Mouse (Mus musculus) heart, adult 2 months (tissue): Measurements from ENCODE around the gene Ift43. TPM values are rescaled to one million over a fixed set of nuclear protein-coding genes. Genes with fewer than 3 reads are reported as not detected.

Experiments used
- DNase-seq, 2 experiments: peaks; one replicate each; pipeline ENCODE4 v3.0.0; 2021
- H3K27ac ChIP-seq: fragments of 200-600 bp; 2 replicates; pipeline ENCODE4 v1.8.1; 2022
- H3K27me3 ChIP-seq: fragments of 200-500 bp; 2 replicates; pipeline ENCODE4 v1.6.1; 2012; ENCODE audit warnings: mild to moderate bottlenecking, low read length, inconsistent platforms, mixed read lengths; ENCODE audit not compliant: control insufficient read depth, insufficient read depth
- H3K36me3 ChIP-seq: fragments of 200-500 bp; 2 replicates; pipeline ENCODE4 v1.6.1; 2012; ENCODE audit warnings: low read length, inconsistent platforms; ENCODE audit not compliant: control insufficient read depth, insufficient read depth
- H3K4me1 ChIP-seq: fragments of 200-500 bp; 2 replicates; pipeline ENCODE4 v1.6.1; 2011; ENCODE audit warnings: low read length; ENCODE audit not compliant: control insufficient read depth, insufficient read depth
- H3K4me3 ChIP-seq: fragments of 200-600 bp; 2 replicates; pipeline ENCODE4 v1.8.1; 2022
- H3K79me2 ChIP-seq: fragments of 200-500 bp; replicated peaks from 2 replicates; pipeline ENCODE4 v1.6.1; 2012; ENCODE audit warnings: mild to moderate bottlenecking, inconsistent platforms, low read length, moderate library complexity, mixed read lengths; ENCODE audit not compliant: control insufficient read depth, insufficient read depth
- H3K9ac ChIP-seq: fragments of 200-500 bp; 2 replicates; pipeline ENCODE4 v1.6.1; 2012; ENCODE audit warnings: low read depth, mild to moderate bottlenecking, control low read depth, inconsistent platforms, low read length, mixed read lengths
- CTCF ChIP-seq: fragments of 200-600 bp; IDR thresholded peaks from 2 replicates; pipeline ENCODE4 v1.8.1; 2022; ENCODE audit warnings: antibody characterized with exemption, mild to moderate bottlenecking, moderate library complexity
- EP300 ChIP-seq: fragments of 200-500 bp; IDR thresholded peaks from 2 replicates; pipeline ENCODE4 v1.6.1; 2011; ENCODE audit warnings: low read depth, low read length, control low read depth; ENCODE audit not compliant: insufficient read depth
- POLR2A ChIP-seq: fragments of 200-500 bp; IDR thresholded peaks from 2 replicates; pipeline ENCODE4 v1.6.1; 2011; ENCODE audit warnings: mild to moderate bottlenecking, low read depth, low read length, control low read depth; ENCODE audit not compliant: insufficient read depth
- WGBS: fragments of 180-500 bp; shearing (Covaris S2); methylation state at CpG from one replicate; pipeline ENCODE4 v1.1.7; 2018; 5-methylcytosine and 5-hydroxymethylcytosine counted together
- intact Hi-C: fragments of 180-260 bp; cut with DNase I; formaldehyde crosslinking; loops from one replicate; pipeline ENCODE4 v1.15.1; 2025
- polyA plus RNA-seq: library from polyadenylated mRNA; depleted of rRNA; stranded (reverse); fragments of >200 nt; gene quantifications from 2 replicates; pipeline ENCODE4 v1.2.3, GENCODE M21; 2012
- total RNA-seq, 2 experiments: library from RNA; stranded (reverse); gene quantifications; 2 replicates each; pipeline ENCODE4 v1.2.3; 2021

The Ift43 gene
- total and polyA plus RNA-seq, 3 experiments, result 21.6 to 31.9 (median 26.1) TPM

- Histone ChIP-seq H3K9ac (no peak overlapping the region), H3K36me3 (no peaks in the 10 kb centered on the region), H3K79me2 (0 out of 2 replicates have a peak, but pooled peaks cover 1% of the 10 kb centered on the region), H3K27me3 (no peaks in the 10 kb centered on the region), H3K4me3 (no peak overlapping the region), H3K27ac (no peak overlapping the region), H3K4me1 (no peaks in the 10 kb centered on the region)
- no peak for DNase-seq
- TF ChIP-seq EP300, result no peak
- intact Hi-C loops, result no loop called here
- WGBS, result 77% methylated on average over 15 of the region's 15 CpGs
Observed at GRCm38 (mm10) chr12:86116295-86116835, 34.0 kb downstream of the Ift43 start.

- no peak for DNase-seq
- WGBS, result 88% methylated on average over 6 of the region's 6 CpGs
Observed at GRCm38 (mm10) chr12:86124016-86124415, 41.7 kb downstream of the Ift43 start.

GRCm38 (mm10) chr12:86128122-86128521 is 45.8 kb downstream of the Ift43 start:
- 76% methylated on average over 6 of the region's 6 CpGs for WGBS
- no peaks in the 10 kb centered on the region for H3K4me1 ChIP-seq
- peak in 1 of 2 experiments; percentile 56 for DNase-seq
- no peak overlapping the region for H3K4me3 ChIP-seq
- no peaks in the 10 kb centered on the region for H3K36me3 ChIP-seq
- H3K27ac ChIP-seq, result no peak overlapping the region
- H3K27me3 ChIP-seq, result no peaks in the 10 kb centered on the region
- TF ChIP-seq CTCF (no peak), POLR2A (no peak), EP300 (no peak)
- intact Hi-C loops, result no loop called here
- no peak overlapping the region for H3K9ac ChIP-seq
- H3K79me2 ChIP-seq, result no peaks in the 10 kb centered on the region

More at GRCm38 (mm10) chr12:86124016-86124415, 41.7 kb downstream of the Ift43 start:
- intact Hi-C loops, result no loop called here
- H3K4me3 ChIP-seq, result no peak overlapping the region
- no peaks in the 10 kb centered on the region for H3K27me3 ChIP-seq
- H3K9ac ChIP-seq, result no peak overlapping the region
- TF ChIP-seq POLR2A (no peak), EP300 (no peak), CTCF (no peak)
- no peaks in the 10 kb centered on the region for H3K36me3 ChIP-seq
- no peak overlapping the region for H3K27ac ChIP-seq
- no peaks in the 10 kb centered on the region for H3K4me1 ChIP-seq
- H3K79me2 ChIP-seq, result no peaks in the 10 kb centered on the region

DNA sequence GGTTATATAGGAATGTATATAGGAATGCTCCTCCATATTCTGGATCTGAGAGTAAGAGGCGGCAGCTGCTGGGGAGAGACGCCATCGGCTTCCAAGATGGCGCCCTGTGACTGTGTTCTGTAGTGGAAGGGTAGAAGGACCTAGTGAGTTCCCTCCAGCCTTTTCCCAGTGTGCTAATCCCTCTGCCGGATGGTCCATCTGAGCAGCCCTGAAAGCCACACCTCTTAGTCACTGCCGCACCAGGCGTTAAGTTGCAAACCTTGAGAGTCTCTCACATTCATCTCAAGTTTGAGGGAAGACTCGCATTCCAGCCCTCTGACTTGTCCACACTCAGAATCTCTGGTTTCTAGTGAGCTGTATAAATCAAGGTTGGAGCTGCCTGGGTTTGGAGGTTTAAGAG is 46.7 kb downstream of the Ift43 start:
- no peak for DNase-seq
- Histone ChIP-seq H3K36me3 (no peaks in the 10 kb centered on the region), H3K4me1 (no peaks in the 10 kb centered on the region), H3K4me3 (no peak overlapping the region), H3K27ac (no peak overlapping the region), H3K79me2 (no peaks in the 10 kb centered on the region), H3K27me3 (no peaks in the 10 kb centered on the region), H3K9ac (no peak overlapping the region)
- intact Hi-C loops, result no loop called here
- TF ChIP-seq CTCF, result no peak
- TF ChIP-seq POLR2A, result no peak
- TF ChIP-seq EP300, result no peak
- 92% methylated on average over 8 of the region's 8 CpGs for WGBS

- DNase-seq, result no peak
- intact Hi-C loops, result loop anchor here (5.0 to 10.0 kb wide), 2 partner anchors 178 to 305 kb away; no protein-coding TSS in a partner anchor
- no peaks in the 10 kb centered on the region for H3K27me3 ChIP-seq
- no peak overlapping the region for H3K4me3 ChIP-seq
- no peak overlapping the region for H3K9ac ChIP-seq
- TF ChIP-seq CTCF (no peak), POLR2A (no peak), EP300 (no peak)
- no peaks in the 10 kb centered on the region for H3K4me1 ChIP-seq
- H3K36me3 ChIP-seq, result no peaks in the 10 kb centered on the region
- H3K27ac ChIP-seq, result no peak overlapping the region
- WGBS, result 69% methylated on average over 10 of the region's 10 CpGs
- no peaks in the 10 kb centered on the region for H3K79me2 ChIP-seq
Observed at GRCm38 (mm10) chr12:86129696-86130095, 47.4 kb downstream of the Ift43 start.

DNA sequence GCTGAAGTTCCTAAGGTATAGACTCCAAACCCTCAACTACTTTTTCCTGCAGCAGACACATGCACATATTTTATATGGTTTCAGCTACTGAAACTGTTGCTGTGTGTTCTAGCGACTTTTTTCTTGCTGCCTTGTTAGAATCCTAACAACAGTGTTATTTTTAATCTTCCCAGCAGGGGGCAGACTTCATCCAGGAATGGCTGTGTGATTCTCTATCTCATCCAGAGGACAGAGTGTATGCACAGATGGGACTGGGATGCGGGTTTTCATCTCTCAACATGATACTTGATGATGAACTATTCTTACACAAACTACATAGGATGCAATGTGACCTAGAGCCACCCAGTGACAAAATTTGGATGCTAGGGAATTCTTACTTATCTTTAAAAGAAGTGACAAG is 50.5 kb downstream of the Ift43 start:
- Histone ChIP-seq H3K4me1 (no peaks in the 10 kb centered on the region), H3K36me3 (no peaks in the 10 kb centered on the region), H3K27ac (no peak overlapping the region), H3K79me2 (no peaks in the 10 kb centered on the region), H3K9ac (no peak overlapping the region), H3K27me3 (no peaks in the 10 kb centered on the region), H3K4me3 (no peak overlapping the region)
- DNase-seq, result no peak
- intact Hi-C loops, result loop anchor here (1.0 to 10.0 kb wide), 5 partner anchors 175 to 485 kb away; no protein-coding TSS in a partner anchor
- WGBS, result 16% methylated on average over 2 of the region's 2 CpGs
- TF ChIP-seq EP300 (no peak), CTCF (peak; percentile 88)
